Mouse (Mus musculus) MEL (cell line): Measurements from ENCODE around the gene Ypel4. TPM values are rescaled to one million over a fixed set of nuclear protein-coding genes. Genes with fewer than 3 reads are reported as not detected.
A peak's percentile ranks its signal among the peaks of the same experiment; 100 is the strongest.

Experiments used
- DNase-seq: peaks from one replicate; pipeline ENCODE4 v3.0.0; 2011; ENCODE audit warnings: low read depth, low spot score
- H3K27ac ChIP-seq: 2 replicates; pipeline ENCODE4 v1.5.1; 2012; ENCODE audit warnings: low read depth, mild to moderate bottlenecking, control low read depth, low read length, moderate library complexity; ENCODE audit not compliant: control insufficient read depth
- H3K27me3 ChIP-seq, 2 experiments: fragments of 150-350 bp in 1 of 2; sonication (generic) in 1 of 2; 2 replicates each; pipeline ENCODE4 v1.6.1; 2012; ENCODE audit warnings: low read length in 2 of 2, mild to moderate bottlenecking in 2 of 2, improper control_type of control experiment in 1 of 2, moderate library complexity in 1 of 2; ENCODE audit not compliant: insufficient read depth in 2 of 2, control insufficient read depth in 1 of 2
- H3K36me3 ChIP-seq, 2 experiments: 2 replicates each; pipeline ENCODE4 v1.6.1; 2012 to 2014; ENCODE audit warnings: low read length in 2 of 2, improper control_type of control experiment in 1 of 2, inconsistent platforms in 1 of 2, mild to moderate bottlenecking in 1 of 2; ENCODE audit not compliant: insufficient read depth in 2 of 2, control insufficient read depth in 1 of 2
- H3K4me1 ChIP-seq, 2 experiments: fragments of 150-350 bp in 1 of 2; sonication (generic) in 1 of 2; 2 replicates each; pipeline ENCODE4 v1.6.1; 2012; ENCODE audit warnings: low read length in 2 of 2, improper control_type of control experiment in 1 of 2, mild to moderate bottlenecking in 1 of 2; ENCODE audit not compliant: insufficient read depth in 2 of 2, control insufficient read depth in 1 of 2
- H3K4me3 ChIP-seq, 2 experiments: fragments of 150-350 bp in 1 of 2; sonication (generic) in 1 of 2; 2 replicates each; pipeline ENCODE4 v1.5.1; 2012; ENCODE audit warnings: low read depth in 2 of 2, low read length in 2 of 2, mild to moderate bottlenecking in 2 of 2, moderate library complexity in 2 of 2, control low read depth in 1 of 2, improper control_type of control experiment in 1 of 2; ENCODE audit not compliant: control insufficient read depth in 1 of 2, insufficient read depth in 1 of 2
- H3K79me2 ChIP-seq: 2 replicates; pipeline ENCODE4 v1.6.1; 2012; ENCODE audit warnings: mild to moderate bottlenecking, low read length, moderate library complexity; ENCODE audit not compliant: control insufficient read depth, poor library complexity, insufficient read depth
- H3K9ac ChIP-seq: 2 replicates; pipeline ENCODE4 v1.6.1; 2012; ENCODE audit warnings: low read depth, mild to moderate bottlenecking, control low read depth, low read length, moderate library complexity; ENCODE audit not compliant: control insufficient read depth, poor library complexity, severe bottlenecking
- H3K9me3 ChIP-seq: fragments of 150-350 bp; sonication (generic); replicated peaks from 2 replicates; pipeline ENCODE4 v1.6.1; 2012; ENCODE audit warnings: mild to moderate bottlenecking, low read length, improper control_type of control experiment, moderate library complexity; ENCODE audit not compliant: insufficient read depth
- BHLHE40 ChIP-seq: IDR thresholded peaks from 2 replicates; pipeline ENCODE4 v1.6.1; 2012; ENCODE audit warnings: low read depth, mild to moderate bottlenecking, inconsistent platforms, low read length, improper control_type of control experiment, borderline replicate concordance
- CHD1 ChIP-seq: IDR thresholded peaks from 2 replicates; pipeline ENCODE4 v1.6.1; 2012; ENCODE audit warnings: low read depth, mild to moderate bottlenecking, inconsistent platforms, low read length, improper control_type of control experiment
- CTCF ChIP-seq, 3 experiments: IDR thresholded peaks in 2 of 3; conservative IDR thresholded peaks in 1 of 3; 2 replicates each; pipeline ENCODE4 v1.5.1; 2011 to 2012; ENCODE audit warnings: low read length in 3 of 3, low read depth in 2 of 3, mild to moderate bottlenecking in 2 of 3, improper control_type of control experiment in 1 of 3, inconsistent platforms in 1 of 3, mixed read lengths in 1 of 3, moderate library complexity in 1 of 3; ENCODE audit not compliant: control insufficient read depth in 1 of 3, insufficient read depth in 1 of 3, poor library complexity in 1 of 3, severe bottlenecking in 1 of 3
- E2F4 ChIP-seq: IDR thresholded peaks from 2 replicates; pipeline ENCODE4 v1.6.1; 2011; ENCODE audit warnings: low read depth, low read length, improper control_type of control experiment, borderline replicate concordance
- ELF1 ChIP-seq: IDR thresholded peaks from 2 replicates; pipeline ENCODE4 v1.6.1; 2014; ENCODE audit warnings: low read depth, mild to moderate bottlenecking, inconsistent platforms, low read length, improper control_type of control experiment, moderate library complexity
- ETS1 ChIP-seq: IDR thresholded peaks from 2 replicates; pipeline ENCODE4 v1.6.1; 2012; ENCODE audit warnings: low read depth, mild to moderate bottlenecking, inconsistent platforms, low read length, improper control_type of control experiment, moderate library complexity
- GATA1 ChIP-seq: IDR thresholded peaks from 2 replicates; pipeline ENCODE4 v1.6.1; 2011; ENCODE audit warnings: low read depth, low read length, improper control_type of control experiment
- HCFC1 ChIP-seq: IDR thresholded peaks from 2 replicates; pipeline ENCODE4 v1.6.1; 2012; ENCODE audit warnings: low read depth, mild to moderate bottlenecking, inconsistent platforms, low read length, improper control_type of control experiment, moderate library complexity
- MAFK ChIP-seq: IDR thresholded peaks from 2 replicates; pipeline ENCODE4 v1.6.1; 2011; ENCODE audit warnings: low read depth, mild to moderate bottlenecking, low read length, improper control_type of control experiment, borderline replicate concordance
- MAX ChIP-seq: IDR thresholded peaks from 2 replicates; pipeline ENCODE4 v1.6.1; 2011; ENCODE audit warnings: low read length, improper control_type of control experiment
- MAZ ChIP-seq: IDR thresholded peaks from 2 replicates; pipeline ENCODE4 v1.6.1; 2012; ENCODE audit warnings: low read depth, mild to moderate bottlenecking, inconsistent platforms, low read length, improper control_type of control experiment
- MXI1 ChIP-seq: IDR thresholded peaks from 2 replicates; pipeline ENCODE4 v1.6.1; 2011; ENCODE audit warnings: mild to moderate bottlenecking, low read depth, low read length, improper control_type of control experiment
- MYB ChIP-seq: IDR thresholded peaks from 2 replicates; pipeline ENCODE4 v1.6.1; 2011; ENCODE audit warnings: mild to moderate bottlenecking, low read depth, low read length, improper control_type of control experiment
- MYC ChIP-seq: IDR thresholded peaks from 2 replicates; pipeline ENCODE4 v1.6.1; 2011; ENCODE audit warnings: low read depth, mild to moderate bottlenecking, low read length, improper control_type of control experiment, moderate library complexity
- NELFE ChIP-seq: IDR thresholded peaks from 2 replicates; pipeline ENCODE4 v1.6.1; 2011; ENCODE audit warnings: low read depth, low read length, improper control_type of control experiment
- NRF1 ChIP-seq: IDR thresholded peaks from 2 replicates; pipeline ENCODE4 v1.6.1; 2014; ENCODE audit warnings: low read depth, mild to moderate bottlenecking, inconsistent platforms, low read length, improper control_type of control experiment, moderate library complexity; ENCODE audit not compliant: poor library complexity, insufficient read depth, severe bottlenecking
- POLR2A ChIP-seq, 2 experiments: IDR thresholded peaks; 2 replicates each; pipeline ENCODE4 v1.6.1; 2011 to 2012; ENCODE audit warnings: low read length in 2 of 2, mild to moderate bottlenecking in 2 of 2, control low read depth in 1 of 2, improper control_type of control experiment in 1 of 2, low read depth in 1 of 2, moderate library complexity in 1 of 2; ENCODE audit not compliant: control insufficient read depth in 1 of 2, insufficient read depth in 1 of 2, poor library complexity in 1 of 2
- POLR2AphosphoS5 ChIP-seq: IDR thresholded peaks from 2 replicates; pipeline ENCODE4 v1.6.1; 2012; ENCODE audit warnings: low read depth, borderline replicate concordance, mild to moderate bottlenecking, inconsistent platforms, low read length, moderate library complexity, mixed read lengths
- RAD21 ChIP-seq: IDR thresholded peaks from 2 replicates; pipeline ENCODE4 v1.6.1; 2011; ENCODE audit warnings: mild to moderate bottlenecking, low read depth, low read length, improper control_type of control experiment
- SIN3A ChIP-seq: IDR thresholded peaks from 2 replicates; pipeline ENCODE4 v1.6.1; 2012; ENCODE audit warnings: low read length, improper control_type of control experiment, inconsistent platforms
- SMC3 ChIP-seq: IDR thresholded peaks from 2 replicates; pipeline ENCODE4 v1.6.1; 2011; ENCODE audit warnings: low read depth, low read length, improper control_type of control experiment
- TBP ChIP-seq: IDR thresholded peaks from 2 replicates; pipeline ENCODE4 v1.8.0; 2011; ENCODE audit warnings: low read depth, low read length, improper control_type of control experiment
- USF1 ChIP-seq: IDR thresholded peaks from 2 replicates; pipeline ENCODE4 v1.6.1; 2014; ENCODE audit warnings: low read depth, mild to moderate bottlenecking, inconsistent platforms, low read length, improper control_type of control experiment, moderate library complexity
- USF2 ChIP-seq, 2 experiments: IDR thresholded peaks; 2 replicates each; pipeline ENCODE4 v1.6.1; 2011 to 2012; ENCODE audit warnings: improper control_type of control experiment in 2 of 2, low read length in 2 of 2, borderline replicate concordance in 1 of 2, inconsistent platforms in 1 of 2, low read depth in 1 of 2, mild to moderate bottlenecking in 1 of 2; ENCODE audit not compliant: insufficient read depth in 1 of 2
- ZC3H11A ChIP-seq: IDR thresholded peaks from 2 replicates; pipeline ENCODE4 v1.6.1; 2012; ENCODE audit warnings: low read depth, mild to moderate bottlenecking, inconsistent platforms, low read length, improper control_type of control experiment
- ZMIZ1 ChIP-seq: IDR thresholded peaks from 2 replicates; pipeline ENCODE4 v1.6.1; 2012; ENCODE audit warnings: low read depth, mild to moderate bottlenecking, inconsistent platforms, low read length, improper control_type of control experiment, moderate library complexity
- polyA plus RNA-seq, 2 experiments: library from polyadenylated mRNA; stranded (reverse) in 1 of 2; unstranded in 1 of 2; fragments of >175 nt in 1 of 2; fragments of >200 nt in 1 of 2; gene quantifications; 2 replicates each; pipeline versions ENCODE4 v1.2.1 to v1.2.4; 2012; ENCODE audit warnings: low replicate concordance in 2 of 2, low read depth in 1 of 2; ENCODE audit not compliant: insufficient read length in 2 of 2, insufficient read depth in 1 of 2, missing spikeins in 1 of 2
- total RNA-seq: library from RNA; depleted of rRNA; stranded (reverse); fragments of 300-350 nt; gene quantifications from 2 replicates; pipeline ENCODE4 v1.2.3, GENCODE M21; 2012

Ypel4 gene
- total and polyA plus RNA-seq, 3 experiments, result 0.06 TPM; not detected in 2

DNA sequence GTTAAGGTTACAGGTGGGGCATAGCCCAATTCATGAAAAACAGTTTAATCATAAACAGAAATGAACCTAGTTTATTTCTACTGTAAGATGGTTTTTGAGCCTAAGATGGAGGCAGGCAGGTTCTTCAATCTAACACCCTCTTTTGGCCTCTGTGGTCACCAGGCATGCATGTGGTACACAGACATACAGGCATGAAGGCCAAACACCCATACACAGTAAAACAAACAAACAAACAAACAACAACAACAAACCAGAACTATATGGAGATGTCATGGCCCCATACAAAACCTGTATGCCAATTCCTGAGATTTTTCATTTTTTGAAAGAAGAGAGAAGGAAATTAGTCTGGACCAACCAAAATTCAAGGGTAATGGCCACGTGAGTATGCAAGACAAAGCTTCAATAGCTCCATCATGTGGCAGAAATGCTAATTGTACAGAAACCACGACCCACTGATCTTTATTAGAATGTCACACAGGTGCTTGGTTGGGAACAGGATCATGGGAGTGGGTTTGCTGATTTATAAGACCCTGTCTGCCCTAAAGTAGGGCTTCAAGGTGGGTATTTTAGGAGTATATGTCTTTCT is 24.8 kb downstream of the Ypel4 start:
- H3K79me2 ChIP-seq, result no peaks in the 10 kb centered on the region
- peaks cover 9 to 16% of the 10 kb centered on the region in 2 experiments for H3K27me3 ChIP-seq
- H3K27ac ChIP-seq, result no peak overlapping the region
- no peaks in the 10 kb centered on the region for H3K9me3 ChIP-seq
- no peaks in the 10 kb centered on the region for H3K4me1 ChIP-seq
- H3K9ac ChIP-seq, result no peak overlapping the region
- TF ChIP-seq USF2 (IDR thresholded peaks at IDR 0.05; ENCODE audit: borderline replicate concordance in 1 of 2, insufficient read depth in 1 of 2, low read depth in 1 of 2, low read length in 2 of 2) (peak; percentile 28 to 67; a peak in 1 of 4 replicates), NELFE (no peak), BHLHE40 (peak; percentile 67; the same call in 1 of the 2 replicates), MXI1 (peak; percentile 43; the same call in 1 of the 2 replicates), MYC (peak; percentile 74; the same call in 1 of the 2 replicates), SMC3 (peak; percentile 84), RAD21 (peak; percentile 78), USF1 (peak; percentile 91), SIN3A (peak; percentile 40; the same call in 1 of the 2 replicates), CTCF (IDR thresholded peaks at IDR 0.05 in 2 of 3, conservative IDR thresholded peaks at IDR 0.05 in 1 of 3; ENCODE audit: control insufficient read depth in 1 of 3, insufficient read depth in 1 of 3, low read depth in 2 of 3, low read length in 3 of 3, poor library complexity in 1 of 3, severe bottlenecking in 1 of 3) (peak in 2 of 3 experiments; percentile 52 to 82; a peak in 4 of 6 replicates), TBP (no peak), ZMIZ1 (no peak), ZC3H11A (peak; percentile 61), MAX (peak; percentile 64; the same call in 1 of the 2 replicates)
- no peak overlapping the region for H3K4me3 ChIP-seq
- no peaks in the 10 kb centered on the region for H3K36me3 ChIP-seq
- DNase-seq, result peak; percentile 64

DNA sequence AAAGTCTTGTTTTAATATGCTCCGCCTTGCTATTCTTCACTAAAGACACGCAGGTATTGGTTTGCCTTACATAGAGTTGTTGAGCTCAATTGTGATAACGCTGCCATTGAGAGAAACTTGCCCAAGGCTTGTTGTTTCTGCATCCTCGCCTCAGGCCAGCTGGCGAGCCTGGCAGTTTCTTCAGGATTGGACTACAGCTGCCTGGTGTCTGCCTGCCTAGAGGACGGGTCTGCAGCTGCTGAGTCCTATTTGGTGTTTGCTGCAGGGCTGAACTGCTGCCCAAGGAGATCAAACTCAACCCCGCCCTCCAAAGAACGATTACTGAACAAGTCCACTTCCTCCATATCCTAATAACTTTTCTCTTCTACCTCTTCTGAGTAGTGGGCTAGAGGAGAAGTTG is 26.9 kb downstream of the Ypel4 start:
- no peak for DNase-seq
- Histone ChIP-seq H3K79me2 (no peaks in the 10 kb centered on the region), H3K27me3 (peaks cover 7 to 17% of the 10 kb centered on the region in 2 experiments), H3K9me3 (no peaks in the 10 kb centered on the region), H3K9ac (no peak overlapping the region), H3K4me3 (no peak overlapping the region), H3K4me1 (no peaks in the 10 kb centered on the region), H3K27ac (no peak overlapping the region)
- TF ChIP-seq POLR2A (IDR thresholded peaks at IDR 0.05; ENCODE audit: control insufficient read depth in 1 of 2, insufficient read depth in 1 of 2, low read depth in 1 of 2, low read length in 2 of 2, poor library complexity in 1 of 2) (no peak), GATA1 (no peak), MYC (no peak), NRF1 (no peak), MAFK (no peak), POLR2AphosphoS5 (no peak), ETS1 (no peak), MAZ (no peak), MXI1 (no peak), E2F4 (no peak), MYB (no peak), ZMIZ1 (no peak), TBP (no peak), USF2 (IDR thresholded peaks at IDR 0.05; ENCODE audit: borderline replicate concordance in 1 of 2, insufficient read depth in 1 of 2, low read depth in 1 of 2, low read length in 2 of 2) (no peak), ELF1 (no peak), HCFC1 (no peak), RAD21 (no peak), CHD1 (no peak)
- TF ChIP-seq, all 39 proteins: peak for 0
- no peaks in the 10 kb centered on the region for H3K36me3 ChIP-seq
